ENCODE assay signal across 11 mouse cellular contexts in genomic region chr16:32163891-32164290, GRCm38 (mm10). TPM values are rescaled to one million over a fixed set of nuclear protein-coding genes. Genes with fewer than 3 reads are reported as not detected.
DNase-seq lines count a peak whose midpoint lies in the region; ATAC-seq and TF ChIP-seq lines count a peak whose summit lies in the region.
"Had no signal": no experiment of that assay in that cellular context is flagged by ENCODE, and none has a peak within 500 bp of the region (broad histone marks: within the 10 kb centered on the region; RNA-seq: fewer than 3 reads in every experiment).

No protein-coding gene starts in this region.

- no peaks in the 10 kb centered on the region for H3K27me3 ChIP-seq in kidney, embryonic 14.5 days (ENCODE audit: control insufficient read depth, insufficient read depth, low read length)
- H3K27me3 ChIP-seq in spleen, adult 2 months (ENCODE audit: control insufficient read depth, insufficient read depth, low read length) = no peaks in the 10 kb centered on the region
- peaks cover 4% of the 10 kb centered on the region; the same call in 1 of the 2 replicates for H3K27me3 ChIP-seq in intestine, embryonic 15.5 days (replicated peaks)
- H3K27me3 ChIP-seq in stomach, embryonic 16.5 days (ENCODE audit: control insufficient read depth, insufficient read depth, low read length) = no peaks in the 10 kb centered on the region

- no peak for ATAC-seq in kidney, embryonic 14.5 days (ENCODE audit: low FRiP score, low TSS enrichment)
- no peak for ATAC-seq in intestine, embryonic 15.5 days
- no peak for ATAC-seq in stomach, embryonic 16.5 days (ENCODE audit: insufficient read depth, low FRiP score)

- no peak overlapping the region for H3K9ac ChIP-seq in kidney, embryonic 14.5 days (ENCODE audit: low read depth, low read length)
- no peak overlapping the region for H3K9ac ChIP-seq in intestine, embryonic 15.5 days
- H3K9ac ChIP-seq in stomach, embryonic 16.5 days (ENCODE audit: low read length) = peak overlapping the region; percentile 25; the same call in 1 of the 2 replicates
- H3K9ac ChIP-seq: midbrain, embryonic 12.5 days had no signal

- peak overlapping the region; percentile 74; the same call in 1 of the 2 replicates for H3K4me2 ChIP-seq in kidney, embryonic 14.5 days (replicated peaks; ENCODE audit: low read depth, low read length)
- peak overlapping the region; percentile 22; the same call in 1 of the 2 replicates for H3K4me2 ChIP-seq in intestine, embryonic 15.5 days (replicated peaks)
- no peak overlapping the region for H3K4me2 ChIP-seq in stomach, embryonic 16.5 days (ENCODE audit: low read depth, low read length)
- H3K4me2 ChIP-seq: midbrain, embryonic 12.5 days had no signal

- H3K4me1 ChIP-seq in kidney, embryonic 14.5 days (ENCODE audit: control insufficient read depth, insufficient read depth, low read length) = 0 out of 2 replicates have a peak, but pooled peaks cover 12% of the 10 kb centered on the region
- H3K4me1 ChIP-seq in spleen, adult 2 months (ENCODE audit: control insufficient read depth, insufficient read depth, insufficient read length) = peaks cover 18% of the 10 kb centered on the region; the same call in 1 of the 2 replicates
- H3K4me1 ChIP-seq in intestine, embryonic 15.5 days (replicated peaks) = no peaks in the 10 kb centered on the region
- peaks cover 5% of the 10 kb centered on the region for H3K4me1 ChIP-seq in stomach, embryonic 16.5 days (ENCODE audit: control insufficient read depth, insufficient read depth, low read length)

- 79% methylated on average over 5 of the region's 5 CpGs for WGBS in kidney, embryonic 14.5 days
- WGBS in spleen, adult 2 months = 5% methylated on average over 5 of the region's 5 CpGs
- WGBS in intestine, embryonic 15.5 days = 71% methylated on average over 5 of the region's 5 CpGs
- WGBS in stomach, embryonic 16.5 days = 75% methylated on average over 5 of the region's 5 CpGs

- H3K4me3 ChIP-seq in kidney, embryonic 14.5 days (ENCODE audit: low read length) = no peak overlapping the region; the same call in 1 of the 2 replicates
- H3K4me3 ChIP-seq in spleen, adult 2 months (ENCODE audit: extremely low read depth, insufficient read depth, insufficient read length) = peak overlapping the region; percentile 90
- H3K4me3 ChIP-seq in intestine, embryonic 15.5 days (replicated peaks) = peak overlapping the region; percentile 33; the same call in 1 of the 2 replicates
- peak overlapping the region; percentile 46 for H3K4me3 ChIP-seq in stomach, embryonic 16.5 days (replicated peaks; ENCODE audit: low read length)
- H3K4me3 ChIP-seq: midbrain, embryonic 12.5 days had no signal

- no peak overlapping the region for H3K27ac ChIP-seq in kidney, embryonic 14.5 days (ENCODE audit: low read depth, low read length)
- H3K27ac ChIP-seq in spleen, adult 2 months (ENCODE audit: insufficient read depth, low read length) = peak overlapping the region; percentile 98
- H3K27ac ChIP-seq in intestine, embryonic 15.5 days = no peak overlapping the region
- no peak overlapping the region for H3K27ac ChIP-seq in stomach, embryonic 16.5 days (ENCODE audit: low read length)
- H3K27ac ChIP-seq: forebrain, embryonic 10.5 days; midbrain, embryonic 12.5 days had no signal

- no peak for TF ChIP-seq CTCF in spleen, adult 2 months (IDR thresholded peaks at IDR 0.05; ENCODE audit: extremely low read depth, insufficient read depth, insufficient read length, insufficient replicate concordance)

- TF ChIP-seq POLR2A in spleen, adult 2 months (IDR thresholded peaks at IDR 0.05; ENCODE audit: low read depth, low read length) = no peak

- no peaks in the 10 kb centered on the region for H3K9me3 ChIP-seq in kidney, embryonic 14.5 days (ENCODE audit: control insufficient read depth, low read length)
- H3K9me3 ChIP-seq in intestine, embryonic 15.5 days = no peaks in the 10 kb centered on the region
- no peaks in the 10 kb centered on the region for H3K9me3 ChIP-seq in stomach, embryonic 16.5 days (replicated peaks; ENCODE audit: control insufficient read depth, low read length)
- H3K9me3 ChIP-seq: forebrain, embryonic 10.5 days; midbrain, embryonic 12.5 days had no signal

- no peaks in the 10 kb centered on the region for H3K36me3 ChIP-seq in kidney, embryonic 14.5 days (ENCODE audit: control insufficient read depth, insufficient read depth, low read length)
- H3K36me3 ChIP-seq in spleen, adult 2 months (ENCODE audit: control insufficient read depth, insufficient read depth, low read length) = peaks cover 12% of the 10 kb centered on the region
- no peaks in the 10 kb centered on the region for H3K36me3 ChIP-seq in intestine, embryonic 15.5 days
- no peaks in the 10 kb centered on the region for H3K36me3 ChIP-seq in stomach, embryonic 16.5 days (ENCODE audit: control insufficient read depth, insufficient read depth, low read length)
- H3K36me3 ChIP-seq: forebrain, embryonic 10.5 days; midbrain, embryonic 12.5 days had no signal

- no peak for DNase-seq in kidney, adult 11 months
- no peak for DNase-seq in spleen, adult 2 months (ENCODE audit: low read depth in 1 of 2, low spot score in 2 of 2)
- no peak for DNase-seq in spleen, postnatal 36 days (ENCODE audit: low spot score in 2 of 2)
- DNase-seq in urinary bladder, postnatal 4 days (ENCODE audit: low spot score in 2 of 2) = no peak
- DNase-seq in retina, embryonic 14.5 days (ENCODE audit: low spot score) = no peak
- DNase-seq: cerebellum, postnatal 14 days had no signal

RNA-seq across cellular contexts. Expression of gene Nrros, which starts 1.5 kb away (rescaled TPM):
- polyA plus RNA-seq in kidney, embryonic 14.5 days (2014; fragmentation: Nextera tagmentation; extraction: Ambion mirVana) = 14.4 and 18.7 TPM in 2 replicates
- 105 and 133 TPM in 2 replicates for polyA plus RNA-seq in spleen, adult 2 months (2012; rRNA removed)
- polyA plus RNA-seq in intestine, embryonic 15.5 days (2015; fragmentation: Nextera tagmentation; extraction: Ambion mirVana) = 13.7 and 13.8 TPM in 2 replicates
- polyA plus RNA-seq in stomach, embryonic 16.5 days (2015; fragmentation: Nextera tagmentation; extraction: Ambion mirVana) = 17.6 and 21.9 TPM in 2 replicates

RNA-seq across cellular contexts. Expression of gene Bex6, which starts 15.7 kb away (rescaled TPM):
- polyA plus RNA-seq in kidney, embryonic 14.5 days (2014; fragmentation: Nextera tagmentation; extraction: Ambion mirVana) = not detected in 2 replicates
- polyA plus RNA-seq in spleen, adult 2 months (2012; rRNA removed) = 0.85 and 1.5 TPM in 2 replicates
- polyA plus RNA-seq in intestine, embryonic 15.5 days (2015; fragmentation: Nextera tagmentation; extraction: Ambion mirVana) = 0.30 and 0.34 TPM in 2 replicates
- 0.14 TPM in 1 of 2 replicates, not detected in the other for polyA plus RNA-seq in stomach, embryonic 16.5 days (2015; fragmentation: Nextera tagmentation; extraction: Ambion mirVana)
- polyA plus RNA-seq: midbrain, embryonic 12.5 days had no signal
